Mouse (Mus musculus) kidney, embryonic 16.5 days (tissue): ENCODE results near the gene BC028528. TPM values are rescaled to one million over a fixed set of nuclear protein-coding genes. Genes with fewer than 3 reads are reported as not detected.

Source experiments
- ATAC-seq: fragments of 200-750 bp; cut with Nextera tagmentation; 2 replicates; pipeline ENCODE4 v1.8.0; 2017; ENCODE audit warnings: moderate TSS enrichment; ENCODE audit not compliant: low FRiP score, low TSS enrichment
- H3K27ac ChIP-seq: fragments of 300-500 bp; sonication (generic); 2 replicates; pipeline ENCODE4 v1.5.1; 2014; ENCODE audit warnings: low read length
- H3K27me3 ChIP-seq: fragments of 300-500 bp; sonication (generic); 2 replicates; pipeline ENCODE4 v1.6.1; 2014; ENCODE audit warnings: low read length, control low read depth, mixed read lengths; ENCODE audit not compliant: insufficient read depth
- H3K36me3 ChIP-seq: fragments of 300-500 bp; sonication (generic); 2 replicates; pipeline ENCODE4 v1.6.1; 2014; ENCODE audit warnings: low read length, control low read depth, mixed read lengths; ENCODE audit not compliant: insufficient read depth
- H3K4me1 ChIP-seq: fragments of 300-500 bp; sonication (generic); 2 replicates; pipeline ENCODE4 v1.6.1; 2014; ENCODE audit warnings: low read length, control low read depth, mixed read lengths; ENCODE audit not compliant: insufficient read depth
- H3K4me2 ChIP-seq: fragments of 300-500 bp; sonication (generic); replicated peaks from 2 replicates; pipeline ENCODE4 v1.6.1; 2014; ENCODE audit warnings: low read depth, low read length
- H3K4me3 ChIP-seq: fragments of 300-500 bp; sonication (generic); 2 replicates; pipeline ENCODE4 v1.5.1; 2014; ENCODE audit warnings: mild to moderate bottlenecking, low read length
- H3K9ac ChIP-seq: fragments of 300-500 bp; sonication (generic); replicated peaks from 2 replicates; pipeline ENCODE4 v1.6.1; 2014; ENCODE audit warnings: low read length
- H3K9me3 ChIP-seq: fragments of 300-500 bp; sonication (generic); 2 replicates; pipeline ENCODE4 v1.6.1; 2016; ENCODE audit warnings: low read length, control low read depth
- WGBS: fragments of 180-500 bp; shearing (Covaris S2); extraction: QIAGEN DNeasy Blood & Tissue Kit; methylation state at CpG from one replicate; pipeline ENCODE4 v1.1.7; 2014; 5-methylcytosine and 5-hydroxymethylcytosine counted together
- polyA plus RNA-seq: library from polyadenylated mRNA; unstranded; fragments of >200 nt; fragmentation: Nextera tagmentation; extraction: Ambion mirVana; gene quantifications from 2 replicates; pipeline ENCODE4 v1.2.1, GENCODE M21; 2015

Gene BC028528
- polyA plus RNA-seq = 38.8 and 45.7 TPM in 2 replicates

- H3K4me1 ChIP-seq = peaks cover 31% of the 10 kb centered on the region
Measured at GRCm38 (mm10) chr3:95891211-95892065, at the start of gene BC028528. BC028528 (minus strand) TSS chr3:95892005.

DNA sequence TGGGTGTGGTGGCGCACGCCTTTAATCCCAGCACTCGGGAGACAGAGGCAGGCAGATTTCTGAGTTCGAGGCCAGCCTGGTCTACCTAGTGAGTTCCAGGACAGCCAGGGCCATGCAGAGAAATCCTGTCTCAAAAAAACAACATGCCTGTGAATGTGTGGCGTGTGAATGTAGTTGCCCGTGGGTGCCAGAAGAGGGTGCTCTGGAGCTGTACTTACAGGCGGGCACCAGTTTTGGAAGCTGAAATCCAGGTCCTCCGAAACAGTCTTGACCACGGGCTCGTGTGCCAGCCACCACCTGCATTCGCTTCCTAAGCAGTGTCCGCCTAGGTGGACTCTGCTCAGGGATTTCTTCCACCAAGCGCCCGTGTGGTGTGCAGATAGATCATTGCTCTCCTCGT lies 47.0 kb upstream of the BC028528 start:
- no peaks in the 10 kb centered on the region for H3K27me3 ChIP-seq
- no peak overlapping the region for H3K4me2 ChIP-seq
- ATAC-seq = no peak
- H3K4me3 ChIP-seq = no peak overlapping the region
- no peaks in the 10 kb centered on the region; the same call in 1 of the 2 replicates for H3K4me1 ChIP-seq
- H3K36me3 ChIP-seq = peaks cover 76% of the 10 kb centered on the region
- no peak overlapping the region for H3K27ac ChIP-seq
- H3K9ac ChIP-seq = no peak overlapping the region
- no peaks in the 10 kb centered on the region for H3K9me3 ChIP-seq
- 96% methylated on average over 15 of the region's 15 CpGs for WGBS

More at GRCm38 (mm10) chr3:95891211-95892065, at the start of gene BC028528:
- peak within 1 kb of the TSS; percentile 40 for H3K9ac ChIP-seq
- ATAC-seq = no peak; the same call in 1 of the 2 replicates
- no peaks in the 10 kb centered on the region for H3K36me3 ChIP-seq
- peak within 1 kb of the TSS; percentile 37 for H3K4me3 ChIP-seq
- 12% methylated on average over 12 of the region's 12 CpGs for WGBS
- H3K4me2 ChIP-seq = peak within 1 kb of the TSS; percentile 49
- H3K27ac ChIP-seq = peak within 1 kb of the TSS; percentile 90
- H3K27me3 ChIP-seq = no peaks in the 10 kb centered on the region
- no peaks in the 10 kb centered on the region for H3K9me3 ChIP-seq

DNA sequence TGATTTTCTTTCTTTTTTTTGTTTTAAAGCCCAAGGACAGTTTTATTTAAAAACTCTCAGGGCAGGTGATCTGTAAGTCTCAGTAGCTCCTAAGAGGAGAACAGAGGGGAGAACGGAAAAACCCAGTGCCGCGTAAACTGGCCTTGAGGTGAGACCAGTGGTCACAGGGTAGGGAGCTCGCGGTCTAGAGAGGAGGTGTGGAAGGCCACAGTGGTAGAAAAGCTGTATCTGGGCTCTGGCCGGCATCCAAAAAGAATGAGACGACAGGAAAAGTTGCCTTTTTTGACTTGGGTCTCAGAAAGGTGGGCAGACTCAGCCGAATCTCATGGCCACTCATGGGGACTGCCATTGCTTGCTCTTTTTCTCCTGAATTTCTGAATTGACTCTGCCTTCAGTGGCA lies 46.4 kb upstream of the BC028528 start:
- H3K4me1 ChIP-seq = no peaks in the 10 kb centered on the region; the same call in 1 of the 2 replicates
- ATAC-seq = no peak
- no peak overlapping the region for H3K9ac ChIP-seq
- no peak overlapping the region for H3K27ac ChIP-seq
- no peaks in the 10 kb centered on the region for H3K27me3 ChIP-seq
- WGBS = 93% methylated on average over 8 of the region's 8 CpGs
- no peaks in the 10 kb centered on the region for H3K9me3 ChIP-seq
- H3K36me3 ChIP-seq = peaks cover 79% of the 10 kb centered on the region
- H3K4me2 ChIP-seq = no peak overlapping the region
- H3K4me3 ChIP-seq = no peak overlapping the region

GRCm38 (mm10) chr3:95934448-95934847 lies 42.6 kb upstream of the BC028528 start:
- H3K4me3 ChIP-seq = no peak overlapping the region
- H3K9me3 ChIP-seq = no peaks in the 10 kb centered on the region
- H3K9ac ChIP-seq = no peak overlapping the region
- H3K36me3 ChIP-seq = peaks cover 48% of the 10 kb centered on the region
- no peak for ATAC-seq
- peaks cover 17% of the 10 kb centered on the region for H3K4me1 ChIP-seq
- no peak overlapping the region for H3K27ac ChIP-seq
- no peaks in the 10 kb centered on the region for H3K27me3 ChIP-seq
- 93% methylated on average over 1 of the region's 1 CpGs for WGBS
- no peak overlapping the region for H3K4me2 ChIP-seq

DNA sequence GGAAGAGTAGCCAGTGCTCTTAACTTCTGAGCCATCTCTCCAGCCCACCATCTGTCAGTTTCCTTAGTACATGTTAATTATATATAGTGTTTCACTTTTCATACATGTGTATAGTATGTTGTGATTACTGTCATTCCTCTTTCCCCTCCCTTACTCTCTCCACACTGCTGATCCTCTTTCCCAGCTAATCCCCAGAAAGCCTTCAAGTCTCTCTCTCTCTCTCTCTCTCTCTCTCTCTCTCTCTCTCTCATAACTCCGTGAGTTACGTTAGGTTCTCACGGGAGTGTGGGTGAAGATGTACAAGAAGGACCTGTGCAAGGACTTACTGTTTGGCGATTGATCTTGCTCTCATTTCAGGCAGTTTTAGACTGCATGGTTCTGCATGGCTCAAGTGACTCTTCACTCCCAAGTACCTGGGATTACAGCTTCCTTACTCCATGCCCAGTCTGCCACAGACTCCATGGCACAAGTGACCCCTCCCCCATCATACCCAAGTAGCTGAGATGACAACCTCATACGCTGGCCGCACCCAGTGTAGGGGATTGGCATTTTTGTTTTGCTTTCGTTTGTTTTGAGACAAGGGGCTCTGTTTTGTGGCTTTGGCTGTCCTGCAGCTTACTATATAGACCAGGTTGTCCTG lies 41.4 kb upstream of the BC028528 start:
- no peak for ATAC-seq
- no peak overlapping the region for H3K4me3 ChIP-seq

DNA sequence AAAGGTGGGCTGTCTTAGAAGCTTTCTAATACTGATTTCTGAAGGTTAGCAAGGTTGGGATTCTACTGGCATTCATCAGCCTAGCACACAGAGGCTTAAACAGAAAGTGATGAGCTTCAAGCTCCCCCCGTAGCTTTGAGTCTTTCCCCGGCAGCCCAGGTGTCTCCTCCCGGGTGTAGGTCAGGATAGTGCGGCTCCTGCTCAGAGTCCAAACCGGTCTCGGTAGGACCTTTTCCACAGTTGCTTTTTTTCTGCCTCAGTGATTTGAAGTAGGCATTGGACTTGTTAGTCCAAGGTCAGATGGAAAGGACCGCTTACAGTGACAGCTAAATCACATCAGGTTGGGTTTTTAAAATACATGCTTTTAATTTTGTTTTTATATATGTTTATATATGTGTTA lies 40.8 kb upstream of the BC028528 start:
- Histone ChIP-seq H3K4me1 (peaks cover 17% of the 10 kb centered on the region), H3K36me3 (peaks cover 32% of the 10 kb centered on the region), H3K4me2 (no peak overlapping the region), H3K27me3 (no peaks in the 10 kb centered on the region), H3K4me3 (no peak overlapping the region), H3K27ac (no peak overlapping the region), H3K9ac (no peak overlapping the region), H3K9me3 (no peaks in the 10 kb centered on the region)
- no peak for ATAC-seq
- WGBS = 79% methylated on average over 7 of the region's 7 CpGs

More for the DNA sequence above, 41.4 kb upstream of the BC028528 start:
- Histone ChIP-seq H3K9me3 (no peaks in the 10 kb centered on the region), H3K4me1 (peaks cover 17% of the 10 kb centered on the region), H3K27ac (no peak overlapping the region), H3K4me2 (no peak overlapping the region), H3K9ac (no peak overlapping the region), H3K36me3 (peaks cover 38% of the 10 kb centered on the region), H3K27me3 (no peaks in the 10 kb centered on the region)
- WGBS = 97% methylated on average over 7 of the region's 7 CpGs

DNA sequence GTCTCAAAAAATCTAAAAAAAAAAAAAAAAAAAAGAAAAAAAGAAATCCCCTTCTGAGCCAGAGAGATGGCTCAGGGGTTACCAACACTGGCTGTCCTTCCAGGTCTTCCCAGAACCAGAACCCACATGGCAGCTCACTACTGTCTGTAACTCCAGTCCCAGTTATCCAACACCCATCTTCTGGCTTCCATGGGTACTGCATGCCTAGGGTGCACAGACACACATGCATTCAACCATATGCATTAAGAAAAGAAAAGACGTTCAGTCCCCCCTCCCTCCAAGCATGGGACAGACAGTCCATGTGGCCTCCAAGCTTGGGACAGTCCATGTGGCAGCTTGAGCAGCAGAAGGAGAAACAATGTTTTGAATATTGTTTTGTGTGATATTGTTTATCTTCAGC lies 40.4 kb upstream of the BC028528 start:
- no peaks in the 10 kb centered on the region for H3K27me3 ChIP-seq
- H3K4me3 ChIP-seq = no peak overlapping the region
- ATAC-seq = no peak
- H3K9me3 ChIP-seq = no peaks in the 10 kb centered on the region
- H3K36me3 ChIP-seq = peaks cover 27% of the 10 kb centered on the region
- no peak overlapping the region for H3K27ac ChIP-seq
- H3K9ac ChIP-seq = no peak overlapping the region
- peaks cover 17% of the 10 kb centered on the region for H3K4me1 ChIP-seq
- 46% methylated on average over 1 of the region's 1 CpGs for WGBS
- H3K4me2 ChIP-seq = no peak overlapping the region

DNA sequence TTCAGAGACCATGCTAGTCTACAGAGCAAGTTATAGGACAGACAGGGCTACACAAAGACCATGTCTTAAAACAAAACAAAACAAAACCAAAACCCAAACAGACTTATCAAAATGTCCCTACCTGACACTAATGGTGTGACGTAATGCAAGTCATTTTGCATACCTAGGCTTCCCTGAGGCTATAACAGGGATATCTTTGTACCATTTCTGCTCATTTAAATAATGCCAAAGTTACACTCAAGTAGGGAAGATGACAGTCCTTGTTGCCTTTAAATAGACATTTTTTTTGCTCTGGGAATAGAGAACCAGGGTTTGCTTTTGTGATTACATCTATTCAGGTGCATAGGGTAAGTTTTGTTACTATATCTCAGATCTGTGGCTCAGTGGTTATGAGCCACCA lies 39.7 kb upstream of the BC028528 start:
- Histone ChIP-seq H3K27me3 (no peaks in the 10 kb centered on the region), H3K4me2 (no peak overlapping the region), H3K4me1 (peaks cover 17% of the 10 kb centered on the region), H3K9me3 (no peaks in the 10 kb centered on the region), H3K9ac (no peak overlapping the region), H3K27ac (no peak overlapping the region), H3K36me3 (peaks cover 22% of the 10 kb centered on the region), H3K4me3 (no peak overlapping the region)
- no peak for ATAC-seq
- 93% methylated on average over 1 of the region's 1 CpGs for WGBS

DNA sequence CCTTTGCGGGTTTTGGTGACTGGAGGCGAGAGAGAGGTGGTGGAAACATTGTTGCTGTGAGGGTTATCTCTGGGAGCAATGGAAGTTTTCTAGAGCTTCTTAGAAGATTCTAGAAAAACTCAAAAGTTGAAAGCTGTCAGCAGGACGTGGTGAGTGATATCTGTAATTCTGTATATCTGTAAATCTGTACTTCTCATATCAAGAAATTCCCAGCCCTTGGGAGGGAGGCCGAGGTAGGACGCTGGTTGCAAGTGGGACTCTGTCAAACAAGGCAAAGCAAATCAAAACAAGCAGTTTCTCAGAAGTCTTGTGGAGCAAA lies 38.6 kb upstream of the BC028528 start:
- H3K4me3 ChIP-seq = peak overlapping the region; percentile 93
- peaks cover 20% of the 10 kb centered on the region for H3K36me3 ChIP-seq
- WGBS = 1% methylated on average over 5 of the region's 5 CpGs
- ATAC-seq = no peak
- H3K9ac ChIP-seq = peak overlapping the region; percentile 95
- no peaks in the 10 kb centered on the region for H3K27me3 ChIP-seq
- peak overlapping the region; percentile 79 for H3K4me2 ChIP-seq
- H3K9me3 ChIP-seq = no peaks in the 10 kb centered on the region
- peaks cover 17% of the 10 kb centered on the region for H3K4me1 ChIP-seq
- H3K27ac ChIP-seq = peak overlapping the region; percentile 85
